Mouse (Mus musculus): Measurements from ENCODE around the gene Arfgap3.

GRCm38 (mm10) chr15:83263405-83263804 is 86.6 kb downstream of the Arfgap3 start:
- no peak for TF ChIP-seq POLR2A (IDR thresholded peaks at IDR 0.05; ENCODE audit: extremely low read depth, insufficient read depth, low read length)
- no peak for TF ChIP-seq CTCF (IDR thresholded peaks at IDR 0.05; ENCODE audit: low read depth, low read length)
